Mouse (Mus musculus): ENCODE measurements around the gene Ica1. TPM values are rescaled to one million over a fixed set of nuclear protein-coding genes. Genes with fewer than 3 reads are reported as not detected.

Ica1 gene
- polyA plus RNA-seq, 1 experiment: 0.69 TPM

DNA sequence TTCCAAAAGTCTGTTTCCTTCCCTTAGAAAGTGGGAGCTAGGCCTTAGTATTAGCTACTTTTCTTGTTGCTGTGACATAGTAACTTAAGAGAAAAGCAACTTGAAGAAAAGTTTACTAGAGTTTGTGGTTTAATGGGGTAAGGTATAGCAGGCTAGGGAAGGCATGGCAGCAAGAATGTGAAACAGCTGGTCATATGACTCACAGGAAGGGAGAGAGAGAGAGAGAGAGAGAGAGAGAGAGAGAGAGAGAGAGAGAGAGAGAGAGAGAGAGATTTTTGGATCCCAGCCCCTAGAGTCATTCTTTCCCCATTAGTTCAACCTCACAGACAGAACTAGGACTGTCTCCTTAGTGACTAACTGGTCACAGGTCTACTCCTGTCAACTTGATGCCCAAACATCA, 2.3 kb upstream of the Ica1 start:
- Histone ChIP-seq H3K27ac (ENCODE audit: control insufficient read depth, insufficient read depth, low read length) (no peak overlapping the region), H3K27me3 (ENCODE audit: control insufficient read depth, insufficient read depth, low read length) (peaks cover 7% of the 10 kb centered on the region), H3K4me3 (ENCODE audit: control insufficient read depth, insufficient read depth, low read length) (no peak overlapping the region), H3K4me1 (replicated peaks; ENCODE audit: control insufficient read depth, insufficient read depth, low read length) (no peaks in the 10 kb centered on the region; the same call in 1 of the 2 replicates), H3K36me3 (ENCODE audit: control insufficient read depth, insufficient read depth, low read length) (no peaks in the 10 kb centered on the region)
- no peak for DNase-seq
- TF ChIP-seq POLR2A (IDR thresholded peaks at IDR 0.05; ENCODE audit: control insufficient read depth, extremely low read depth, insufficient read depth, low read length, poor library complexity) (no peak), CTCF (IDR thresholded peaks at IDR 0.05; ENCODE audit: borderline replicate concordance, control insufficient read depth, extremely low read depth, insufficient read depth, low read length, poor library complexity) (no peak)

- TF ChIP-seq CTCF (IDR thresholded peaks at IDR 0.05; ENCODE audit: borderline replicate concordance, control insufficient read depth, extremely low read depth, insufficient read depth, low read length, poor library complexity): no peak
- no peak for TF ChIP-seq POLR2A (IDR thresholded peaks at IDR 0.05; ENCODE audit: control insufficient read depth, extremely low read depth, insufficient read depth, low read length, poor library complexity)
- WGBS: 1% methylated on average over 66 of the region's 69 CpGs
- Histone ChIP-seq H3K4me3 (ENCODE audit: control insufficient read depth, insufficient read depth, low read length) (peak overlapping the region; percentile 20), H3K36me3 (ENCODE audit: control insufficient read depth, insufficient read depth, low read length) (no peaks in the 10 kb centered on the region), H3K4me1 (replicated peaks; ENCODE audit: control insufficient read depth, insufficient read depth, low read length) (no peaks in the 10 kb centered on the region; the same call in 1 of the 2 replicates), H3K27me3 (ENCODE audit: control insufficient read depth, insufficient read depth, low read length) (peaks cover 7% of the 10 kb centered on the region), H3K27ac (ENCODE audit: control insufficient read depth, insufficient read depth, low read length) (no peak overlapping the region)
- no peak for DNase-seq
These were observed 635 bp downstream of the Ica1 start for GRCm38 (mm10) chr6:8777411-8778295.

- DNase-seq: no peak
- no peak overlapping the region for H3K27ac ChIP-seq (ENCODE audit: control insufficient read depth, insufficient read depth, low read length)
- TF ChIP-seq CTCF (IDR thresholded peaks at IDR 0.05; ENCODE audit: borderline replicate concordance, control insufficient read depth, extremely low read depth, insufficient read depth, low read length, poor library complexity) (no peak), POLR2A (IDR thresholded peaks at IDR 0.05; ENCODE audit: control insufficient read depth, extremely low read depth, insufficient read depth, low read length, poor library complexity) (no peak)
- H3K27me3 ChIP-seq (ENCODE audit: control insufficient read depth, insufficient read depth, low read length): no peaks in the 10 kb centered on the region
- H3K36me3 ChIP-seq (ENCODE audit: control insufficient read depth, insufficient read depth, low read length): no peaks in the 10 kb centered on the region
- no peak overlapping the region for H3K4me3 ChIP-seq (ENCODE audit: control insufficient read depth, insufficient read depth, low read length)
- no peaks in the 10 kb centered on the region for H3K4me1 ChIP-seq (replicated peaks; ENCODE audit: control insufficient read depth, insufficient read depth, low read length)
- WGBS: 12% methylated on average over 7 of the region's 7 CpGs
These were observed 6.7 kb downstream of the Ica1 start for GRCm38 (mm10) chr6:8771539-8771938.

GRCm38 (mm10) chr6:8770341-8770740, 7.9 kb downstream of the Ica1 start:
- no peaks in the 10 kb centered on the region for H3K27me3 ChIP-seq (ENCODE audit: control insufficient read depth, insufficient read depth, low read length)
- 81% methylated on average over 10 of the region's 10 CpGs for WGBS
- H3K27ac ChIP-seq (ENCODE audit: control insufficient read depth, insufficient read depth, low read length): no peak overlapping the region
- no peaks in the 10 kb centered on the region for H3K4me1 ChIP-seq (replicated peaks; ENCODE audit: control insufficient read depth, insufficient read depth, low read length)
- no peak for DNase-seq
- H3K36me3 ChIP-seq (ENCODE audit: control insufficient read depth, insufficient read depth, low read length): no peaks in the 10 kb centered on the region
- H3K4me3 ChIP-seq (ENCODE audit: control insufficient read depth, insufficient read depth, low read length): no peak overlapping the region
- no peak for TF ChIP-seq CTCF (IDR thresholded peaks at IDR 0.05; ENCODE audit: borderline replicate concordance, control insufficient read depth, extremely low read depth, insufficient read depth, low read length, poor library complexity)
- no peak for TF ChIP-seq POLR2A (IDR thresholded peaks at IDR 0.05; ENCODE audit: control insufficient read depth, extremely low read depth, insufficient read depth, low read length, poor library complexity)

DNA sequence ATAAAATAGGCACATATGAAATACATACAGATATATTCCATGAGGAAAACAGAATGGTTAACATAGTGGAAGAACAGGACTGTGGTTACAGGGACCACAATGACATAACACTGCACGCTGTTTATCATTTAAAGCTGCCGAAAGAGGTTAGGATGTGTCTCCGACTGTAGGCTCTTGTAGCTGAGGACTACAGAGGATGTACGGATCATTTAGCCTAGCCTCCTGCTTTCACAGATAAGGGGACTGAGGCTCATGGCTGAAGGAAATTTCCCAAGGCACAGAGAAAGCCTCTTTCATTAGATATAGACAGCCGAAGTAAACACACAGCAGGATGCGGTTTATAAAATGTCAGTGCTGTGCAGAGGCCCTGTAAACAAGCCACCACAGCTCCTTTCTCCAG, 8.5 kb downstream of the Ica1 start:
- H3K4me3 ChIP-seq (ENCODE audit: control insufficient read depth, insufficient read depth, low read length): no peak overlapping the region
- no peaks in the 10 kb centered on the region for H3K36me3 ChIP-seq (ENCODE audit: control insufficient read depth, insufficient read depth, low read length)
- no peak overlapping the region for H3K27ac ChIP-seq (ENCODE audit: control insufficient read depth, insufficient read depth, low read length)
- WGBS: 87% methylated on average over 6 of the region's 6 CpGs
- TF ChIP-seq CTCF (IDR thresholded peaks at IDR 0.05; ENCODE audit: borderline replicate concordance, control insufficient read depth, extremely low read depth, insufficient read depth, low read length, poor library complexity) (no peak), POLR2A (IDR thresholded peaks at IDR 0.05; ENCODE audit: control insufficient read depth, extremely low read depth, insufficient read depth, low read length, poor library complexity) (no peak)
- no peak for DNase-seq
- H3K4me1 ChIP-seq (replicated peaks; ENCODE audit: control insufficient read depth, insufficient read depth, low read length): no peaks in the 10 kb centered on the region
- no peaks in the 10 kb centered on the region for H3K27me3 ChIP-seq (ENCODE audit: control insufficient read depth, insufficient read depth, low read length)

DNA sequence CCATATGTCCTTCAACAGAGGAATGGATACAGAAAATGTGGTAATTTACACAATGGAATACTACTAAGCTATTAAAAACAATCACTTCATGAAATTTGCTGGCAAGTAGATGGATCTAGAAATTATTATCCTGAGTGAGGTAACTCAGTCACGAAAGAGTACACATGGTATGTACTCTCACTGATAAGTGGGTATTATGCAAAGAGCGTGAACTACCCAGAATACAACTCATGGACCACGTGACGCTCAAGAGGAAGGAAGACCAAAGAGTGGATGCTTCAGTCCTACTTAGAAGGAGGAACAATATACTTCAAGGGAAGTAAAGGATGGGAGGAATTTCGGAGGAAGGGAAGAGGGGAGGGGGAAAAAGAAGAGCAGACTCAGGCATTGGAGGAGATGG, 11.6 kb downstream of the Ica1 start:
- TF ChIP-seq POLR2A (IDR thresholded peaks at IDR 0.05; ENCODE audit: control insufficient read depth, extremely low read depth, insufficient read depth, low read length, poor library complexity): no peak
- TF ChIP-seq CTCF (IDR thresholded peaks at IDR 0.05; ENCODE audit: borderline replicate concordance, control insufficient read depth, extremely low read depth, insufficient read depth, low read length, poor library complexity): no peak
- H3K27ac ChIP-seq (ENCODE audit: control insufficient read depth, insufficient read depth, low read length): no peak overlapping the region
- no peak overlapping the region for H3K4me3 ChIP-seq (ENCODE audit: control insufficient read depth, insufficient read depth, low read length)
- WGBS: 96% methylated on average over 5 of the region's 5 CpGs
- no peak for DNase-seq
- no peaks in the 10 kb centered on the region for H3K4me1 ChIP-seq (replicated peaks; ENCODE audit: control insufficient read depth, insufficient read depth, low read length)
- H3K36me3 ChIP-seq (ENCODE audit: control insufficient read depth, insufficient read depth, low read length): no peaks in the 10 kb centered on the region
- no peaks in the 10 kb centered on the region for H3K27me3 ChIP-seq (ENCODE audit: control insufficient read depth, insufficient read depth, low read length)

Measured in thymus, adult 2 months (tissue).